Mouse (Mus musculus): ENCODE measurements around the gene 1700001P01Rik. TPM values are rescaled to one million over a fixed set of nuclear protein-coding genes. Genes with fewer than 3 reads are reported as not detected.
A peak's percentile ranks its signal among the peaks of the same experiment; 100 is the strongest.

Gene 1700001P01Rik
- total and polyA plus RNA-seq, 2 experiments from 2014 or later, result 0.27 TPM; not detected in 1

DNA sequence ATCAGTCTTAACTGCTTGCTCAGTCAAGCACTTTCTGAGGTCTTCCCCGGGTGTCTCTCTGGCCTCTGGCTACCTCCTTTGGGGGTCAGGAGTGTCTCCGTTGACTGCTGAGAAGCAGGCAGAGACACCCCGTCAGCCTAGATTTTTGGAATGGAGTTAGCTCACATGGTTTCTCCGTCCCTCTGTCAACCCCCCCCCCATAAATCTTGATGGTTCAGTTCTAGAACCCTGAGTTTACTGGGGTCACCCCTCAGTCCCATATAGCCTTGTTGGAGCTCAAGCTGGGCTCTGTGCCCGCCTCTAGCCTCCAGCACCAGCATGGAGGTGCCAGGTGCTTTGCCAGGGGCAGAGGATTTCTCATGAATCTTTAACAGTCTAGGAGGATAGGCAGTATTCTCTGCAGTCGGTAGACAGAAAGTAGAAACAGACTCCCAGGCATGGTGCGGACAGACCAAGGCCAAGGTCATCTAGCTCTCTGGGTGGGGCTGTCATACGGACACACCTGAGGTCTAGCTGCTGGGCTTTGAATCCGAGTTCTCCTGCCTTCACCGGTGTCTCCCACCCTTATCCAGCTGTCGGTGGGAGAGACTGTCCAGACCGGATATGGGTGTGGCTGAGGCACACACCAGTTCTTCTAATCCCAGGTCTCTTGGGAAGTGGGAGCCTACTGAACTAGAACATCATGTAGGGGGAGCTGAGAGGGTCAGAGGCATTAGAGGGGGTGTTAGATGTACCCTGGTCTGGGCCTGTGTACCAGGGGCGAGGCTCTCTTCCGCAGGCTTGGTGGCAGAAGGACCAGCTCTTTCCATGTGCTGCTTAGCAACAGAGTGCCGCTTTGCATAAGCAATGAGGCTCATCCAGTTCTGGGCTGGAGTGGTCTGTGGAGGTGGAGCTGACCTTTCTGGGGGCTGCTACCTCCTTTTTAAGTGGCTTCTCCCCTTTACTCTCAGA lies 30.2 kb upstream of the 1700001P01Rik start:
- H3K27ac ChIP-seq (ENCODE audit: low read depth, low read length), result peak overlapping the region; percentile 69
- no peaks in the 10 kb centered on the region for H3K27me3 ChIP-seq (ENCODE audit: insufficient read depth, low read length)
- H3K4me3 ChIP-seq (ENCODE audit: low read depth, low read length), result no peak overlapping the region
- peak; percentile 41 for DNase-seq
- peak; percentile 72 for ATAC-seq
- peak overlapping the region; percentile 31 for H3K4me2 ChIP-seq (ENCODE audit: low read depth)
- TF ChIP-seq CTCF (IDR thresholded peaks at IDR 0.05; ENCODE audit: low read depth), result no peak
- WGBS, result 28% methylated on average over 15 of the region's 15 CpGs
- H3K9ac ChIP-seq, result peak overlapping the region; percentile 33; the same call in 1 of the 2 replicates
- peaks cover 54% of the 10 kb centered on the region for H3K4me1 ChIP-seq (ENCODE audit: insufficient read depth)
- H3K36me3 ChIP-seq (ENCODE audit: insufficient read depth), result peaks cover 22% of the 10 kb centered on the region
- H3K9me3 ChIP-seq (ENCODE audit: low read length), result no peaks in the 10 kb centered on the region

DNA sequence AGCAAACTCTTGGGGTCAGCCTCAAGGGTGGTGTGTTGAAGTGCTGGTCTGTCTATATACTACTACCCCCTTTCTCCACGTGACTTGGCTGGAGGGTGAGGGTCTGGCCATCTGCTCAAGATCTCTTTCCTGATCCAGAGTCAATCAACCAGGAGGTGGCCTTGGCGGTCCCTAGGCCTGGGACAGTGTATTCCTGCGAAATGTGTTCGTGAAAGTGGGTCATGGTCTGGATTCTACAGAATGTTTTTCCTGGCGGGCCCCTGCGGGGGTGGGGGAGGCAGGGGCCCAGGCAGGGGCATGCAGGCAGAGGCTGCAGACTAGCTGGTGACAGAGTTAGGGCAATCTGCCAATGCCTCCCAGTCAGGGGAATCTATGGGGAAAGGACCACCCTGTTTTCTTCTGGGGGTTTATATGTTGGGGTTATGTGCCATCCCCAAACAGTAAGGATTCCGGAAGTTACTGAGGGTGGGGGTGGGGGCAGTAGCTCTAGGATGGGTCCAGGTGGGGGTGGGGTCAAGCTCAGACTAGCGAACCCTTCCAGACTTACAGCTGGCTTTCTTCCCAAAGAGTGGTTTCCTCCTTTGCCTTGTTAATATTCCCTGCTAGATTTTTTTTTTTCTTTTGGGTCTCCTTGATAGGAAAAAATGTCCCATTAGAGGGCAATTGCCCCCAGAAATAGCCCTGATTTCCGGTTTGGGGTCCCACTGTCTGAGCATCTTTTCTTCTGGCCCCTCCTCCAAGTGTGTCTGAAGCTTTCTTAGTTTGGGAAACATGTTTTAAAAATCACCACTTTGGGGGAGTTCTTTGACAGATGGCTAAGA lies 29.3 kb upstream of the 1700001P01Rik start:
- 12% methylated on average over 9 of the region's 9 CpGs for WGBS
- TF ChIP-seq CTCF (IDR thresholded peaks at IDR 0.05; ENCODE audit: low read depth), result no peak
- DNase-seq (peak; percentile 46), ATAC-seq (no peak)
- Histone ChIP-seq H3K9ac (peak overlapping the region; percentile 18; the same call in 1 of the 2 replicates), H3K4me2 (ENCODE audit: low read depth) (peak overlapping the region; percentile 19), H3K4me3 (ENCODE audit: low read depth, low read length) (no peak overlapping the region), H3K36me3 (ENCODE audit: insufficient read depth) (peaks cover 22% of the 10 kb centered on the region), H3K27me3 (ENCODE audit: insufficient read depth, low read length) (no peaks in the 10 kb centered on the region), H3K27ac (ENCODE audit: low read depth, low read length) (peak overlapping the region; percentile 69), H3K9me3 (ENCODE audit: low read length) (no peaks in the 10 kb centered on the region), H3K4me1 (ENCODE audit: insufficient read depth) (peaks cover 54% of the 10 kb centered on the region)

DNA sequence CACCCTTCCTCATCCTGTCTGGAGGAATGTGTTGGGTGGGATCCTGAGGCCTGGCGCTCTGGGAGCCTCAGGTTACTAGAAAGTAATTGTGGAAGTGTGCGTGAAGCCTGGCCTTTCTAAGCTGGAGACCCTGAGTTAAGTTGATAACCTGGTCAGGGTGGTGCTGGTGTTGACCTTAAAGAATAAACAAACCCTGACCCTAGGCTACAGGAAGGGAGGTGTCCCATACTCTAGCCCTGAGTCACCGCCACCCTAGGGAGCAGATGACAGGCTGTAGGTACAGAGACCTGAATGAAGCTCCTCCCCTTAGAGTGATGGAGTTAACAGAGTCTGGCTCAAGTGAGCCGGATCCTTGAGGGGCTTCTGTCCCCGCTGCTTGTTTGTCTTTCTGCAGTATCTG lies 28.1 kb upstream of the 1700001P01Rik start:
- ATAC-seq (no peak), DNase-seq (no peak)
- H3K9ac ChIP-seq, result no peak overlapping the region
- H3K36me3 ChIP-seq (ENCODE audit: insufficient read depth), result peaks cover 16% of the 10 kb centered on the region
- TF ChIP-seq CTCF (IDR thresholded peaks at IDR 0.05; ENCODE audit: low read depth), result no peak
- H3K9me3 ChIP-seq (ENCODE audit: low read length), result no peaks in the 10 kb centered on the region
- H3K4me2 ChIP-seq (ENCODE audit: low read depth), result no peak overlapping the region
- no peak overlapping the region for H3K4me3 ChIP-seq (ENCODE audit: low read depth, low read length)
- WGBS, result 81% methylated on average over 5 of the region's 5 CpGs
- H3K27me3 ChIP-seq (ENCODE audit: insufficient read depth, low read length), result no peaks in the 10 kb centered on the region
- H3K27ac ChIP-seq (ENCODE audit: low read depth, low read length), result no peak overlapping the region
- peaks cover 51% of the 10 kb centered on the region for H3K4me1 ChIP-seq (ENCODE audit: insufficient read depth)

DNA sequence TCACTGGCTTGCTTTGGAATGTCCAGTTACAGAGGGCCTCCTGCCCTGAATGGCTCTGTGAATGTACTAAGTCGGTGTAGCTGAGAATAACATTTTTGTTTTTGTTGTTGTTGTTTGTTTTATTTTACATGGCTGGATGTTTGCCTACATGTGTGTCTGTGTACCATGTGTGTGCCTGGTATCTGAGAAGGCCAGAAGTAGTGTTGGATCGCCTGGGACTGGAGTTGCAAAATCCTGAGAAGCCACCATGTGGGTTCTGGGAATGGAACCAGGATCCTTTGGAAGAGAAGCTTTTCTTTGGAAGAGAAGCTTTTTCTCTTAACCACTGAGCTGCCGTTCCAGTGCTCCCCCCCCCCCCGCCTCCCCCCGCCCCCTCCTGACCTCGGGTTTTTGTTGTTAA lies 26.8 kb upstream of the 1700001P01Rik start:
- Histone ChIP-seq H3K9ac (no peak overlapping the region), H3K4me2 (ENCODE audit: low read depth) (peak overlapping the region; percentile 76), H3K36me3 (ENCODE audit: insufficient read depth) (peaks cover 3% of the 10 kb centered on the region), H3K9me3 (ENCODE audit: low read length) (no peaks in the 10 kb centered on the region), H3K4me1 (ENCODE audit: insufficient read depth) (peaks cover 42% of the 10 kb centered on the region), H3K4me3 (ENCODE audit: low read depth, low read length) (no peak overlapping the region), H3K27ac (ENCODE audit: low read depth, low read length) (no peak overlapping the region), H3K27me3 (ENCODE audit: insufficient read depth, low read length) (no peaks in the 10 kb centered on the region)
- TF ChIP-seq CTCF (IDR thresholded peaks at IDR 0.05; ENCODE audit: low read depth), result no peak
- no peak for DNase-seq
- no peak for ATAC-seq
- WGBS, result 33% methylated on average over 6 of the region's 6 CpGs

DNA sequence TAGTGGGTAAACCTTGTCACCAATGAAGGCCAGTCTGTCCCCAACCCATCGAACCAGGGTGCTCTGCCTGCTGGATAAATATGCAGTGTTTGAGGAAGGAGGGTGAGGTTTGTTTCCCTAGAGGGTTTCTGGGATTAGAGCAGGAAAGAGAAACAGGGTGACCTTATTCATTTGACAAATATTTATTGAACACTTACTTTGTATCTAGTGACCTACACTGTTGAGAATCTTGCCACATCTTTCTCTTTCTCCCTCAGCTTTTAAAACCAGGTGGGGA lies 26.4 kb upstream of the 1700001P01Rik start:
- H3K9ac ChIP-seq, result no peak overlapping the region
- no peaks in the 10 kb centered on the region; the same call in 1 of the 2 replicates for H3K36me3 ChIP-seq (ENCODE audit: insufficient read depth)
- H3K4me2 ChIP-seq (ENCODE audit: low read depth), result peak overlapping the region; percentile 76
- H3K4me1 ChIP-seq (ENCODE audit: insufficient read depth), result peaks cover 42% of the 10 kb centered on the region
- ATAC-seq, result no peak
- no peak for DNase-seq
- H3K4me3 ChIP-seq (ENCODE audit: low read depth, low read length), result peak overlapping the region; percentile 97; the same call in 1 of the 2 replicates
- H3K27ac ChIP-seq (ENCODE audit: low read depth, low read length), result no peak overlapping the region
- H3K9me3 ChIP-seq (ENCODE audit: low read length), result no peaks in the 10 kb centered on the region
- no peaks in the 10 kb centered on the region for H3K27me3 ChIP-seq (ENCODE audit: insufficient read depth, low read length)
- 52% methylated on average over 1 of the region's 1 CpGs for WGBS
- TF ChIP-seq CTCF (IDR thresholded peaks at IDR 0.05; ENCODE audit: low read depth), result no peak

DNA sequence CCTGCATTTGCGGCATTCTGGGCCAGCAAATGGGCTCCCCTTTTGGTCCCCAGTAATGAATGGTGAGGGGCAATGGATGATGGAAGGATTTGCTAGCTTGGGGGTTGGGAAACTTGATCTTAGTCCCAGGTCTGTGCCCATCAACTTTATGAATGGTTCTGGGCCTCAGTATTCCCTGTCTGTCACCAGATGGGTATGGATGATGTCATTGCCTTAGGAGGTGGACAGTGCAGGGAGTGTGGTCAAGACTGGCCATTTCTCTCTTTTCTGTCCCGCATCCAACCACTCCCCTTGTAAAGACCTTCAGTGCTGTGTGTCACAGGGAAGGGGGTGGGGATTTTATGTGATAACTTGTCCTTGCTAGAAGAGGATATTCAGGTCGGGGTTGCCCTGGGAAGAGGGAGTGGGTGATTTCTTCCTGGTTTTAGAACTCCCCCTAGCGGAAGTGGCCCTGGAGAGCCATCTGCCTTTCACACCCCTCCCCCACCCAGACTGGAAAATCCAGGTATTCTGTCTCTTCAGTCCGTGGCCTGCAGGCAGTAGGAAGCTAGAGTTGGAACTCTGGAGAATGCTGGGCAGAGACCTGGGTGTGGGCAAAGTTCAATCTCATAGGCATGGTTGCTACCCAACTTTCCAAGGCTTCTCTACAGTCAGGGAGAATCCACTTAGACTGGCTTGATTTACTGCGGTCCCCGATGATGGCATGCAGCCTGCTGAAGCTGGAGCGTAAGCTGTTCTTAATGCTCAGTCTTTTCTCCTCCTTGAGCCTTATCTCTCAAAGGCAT lies 25.9 kb upstream of the 1700001P01Rik start:
- ATAC-seq, result no peak
- H3K4me3 ChIP-seq (ENCODE audit: low read depth, low read length), result peak overlapping the region; percentile 97
- peak overlapping the region; percentile 80 for H3K9ac ChIP-seq
- H3K4me1 ChIP-seq (ENCODE audit: insufficient read depth), result peaks cover 42% of the 10 kb centered on the region
- H3K27me3 ChIP-seq (ENCODE audit: insufficient read depth, low read length), result no peaks in the 10 kb centered on the region
- peak; percentile 27 for DNase-seq
- H3K9me3 ChIP-seq (ENCODE audit: low read length), result no peaks in the 10 kb centered on the region
- H3K4me2 ChIP-seq (ENCODE audit: low read depth), result peak overlapping the region; percentile 76
- H3K36me3 ChIP-seq (ENCODE audit: insufficient read depth), result no peaks in the 10 kb centered on the region
- peak; percentile 52 for TF ChIP-seq CTCF (IDR thresholded peaks at IDR 0.05; ENCODE audit: low read depth)
- H3K27ac ChIP-seq (ENCODE audit: low read depth, low read length), result no peak overlapping the region
- whole genome bisulfite sequencing, result 34% methylated on average over 8 of the region's 8 CpGs
